Mouse (Mus musculus) liver, embryonic 14.5 days (tissue): ENCODE measurements around the gene Cd2bp2.

Experiments used
- CTCF ChIP-seq: IDR thresholded peaks from 2 replicates; pipeline ENCODE4 v1.5.1; 2016; ENCODE audit warnings: antibody characterized with exemption, low read depth, control low read depth
- EP300 ChIP-seq: IDR thresholded peaks from 2 replicates; pipeline ENCODE4 v1.6.1; 2016; ENCODE audit warnings: antibody characterized with exemption, low read depth

GRCm38 (mm10) chr7:127209851-127210250, 14.0 kb upstream of the Cd2bp2 start:
- TF ChIP-seq CTCF (no peak), EP300 (no peak)
